Mouse (Mus musculus): Measurements from ENCODE around the gene Rps29.

GRCm38 (mm10) chr12:69131981-69132380, 27.0 kb downstream of the Rps29 start:
- TF ChIP-seq RAD21 (IDR thresholded peaks at IDR 0.05; ENCODE audit: low read depth, low read length) (peak; percentile 63), ZC3H11A (IDR thresholded peaks at IDR 0.05; ENCODE audit: low read depth, low read length) (no peak; the same call in 1 of the 2 replicates), BHLHE40 (IDR thresholded peaks at IDR 0.05; ENCODE audit: borderline replicate concordance, low read depth, low read length) (no peak), CTCF (IDR thresholded peaks at IDR 0.05 in 2 of 3, conservative IDR thresholded peaks at IDR 0.05 in 1 of 3; ENCODE audit: control insufficient read depth in 1 of 3, insufficient read depth in 1 of 3, low read depth in 2 of 3, low read length in 3 of 3, poor library complexity in 1 of 3, severe bottlenecking in 1 of 3) (peak; percentile 80 to 89 (median 83))

All from MEL (cell line).